Mouse (Mus musculus) CH12.LX (cell line): ENCODE measurements around the gene Rabgap1l. TPM values are rescaled to one million over a fixed set of nuclear protein-coding genes. Genes with fewer than 3 reads are reported as not detected.
A peak's percentile ranks its signal among the peaks of the same experiment; 100 is the strongest.

ENCODE experiments used
- DNase-seq: peaks from one replicate; pipeline ENCODE4 v3.0.0-alpha.2; 2013; ENCODE audit errors: extremely low read depth
- H3K27ac ChIP-seq: 2 replicates; pipeline ENCODE4 v1.5.1; 2012; ENCODE audit warnings: low read depth, mild to moderate bottlenecking, control low read depth, moderate library complexity; ENCODE audit not compliant: insufficient read depth
- H3K27me3 ChIP-seq: replicated peaks from 2 replicates; pipeline ENCODE3; 2012; ENCODE audit warnings: inconsistent platforms
- H3K36me3 ChIP-seq, 2 experiments: replicated peaks in 1 of 2; 2 replicates each; pipeline versions ENCODE3 to v1.6.1; 2012; ENCODE audit warnings: inconsistent platforms in 1 of 2, low read length in 1 of 2, mild to moderate bottlenecking in 1 of 2, mixed read lengths in 1 of 2, moderate library complexity in 1 of 2; ENCODE audit not compliant: control insufficient read depth in 1 of 2, insufficient read depth in 1 of 2
- H3K4me1 ChIP-seq, 2 experiments: 2 replicates each; pipeline ENCODE4 v1.6.1; 2012; ENCODE audit warnings: inconsistent platforms in 1 of 2, moderate library complexity in 1 of 2; ENCODE audit not compliant: insufficient read depth in 2 of 2, control insufficient read depth in 1 of 2
- H3K4me2 ChIP-seq: 2 replicates; pipeline ENCODE4 v1.6.1; 2012; ENCODE audit warnings: low read depth, mild to moderate bottlenecking, control low read depth; ENCODE audit not compliant: poor library complexity, insufficient read depth, severe bottlenecking
- H3K4me3 ChIP-seq, 3 experiments: fragments of 150-350 bp in 1 of 3; sonication (generic) in 1 of 3; replicated peaks in 1 of 3; 2 replicates each; pipeline versions ENCODE3 to v1.5.1; 2011 to 2012; ENCODE audit warnings: low read depth in 2 of 3, low read length in 2 of 3, mild to moderate bottlenecking in 2 of 3, moderate library complexity in 2 of 3, control low read depth in 1 of 3, improper control_type of control experiment in 1 of 3, inconsistent platforms in 1 of 3, mixed read lengths in 1 of 3; ENCODE audit not compliant: poor library complexity in 1 of 3
- H3K79me2 ChIP-seq: replicated peaks from 2 replicates; pipeline ENCODE4 v1.6.1; 2012; ENCODE audit warnings: mild to moderate bottlenecking, moderate library complexity; ENCODE audit not compliant: control insufficient read depth, poor library complexity, insufficient read depth, severe bottlenecking; ENCODE audit errors: extremely low read depth
- H3K9ac ChIP-seq: 2 replicates; pipeline ENCODE4 v1.6.1; 2012; ENCODE audit warnings: low read depth, mild to moderate bottlenecking, control low read depth, moderate library complexity; ENCODE audit not compliant: insufficient read depth
- H3K9me3 ChIP-seq: replicated peaks from 2 replicates; pipeline ENCODE3; 2012; ENCODE audit warnings: low read length, inconsistent platforms, mixed read lengths
- BHLHE40 ChIP-seq: IDR thresholded peaks from 2 replicates; pipeline ENCODE4 v1.6.1; 2011; ENCODE audit warnings: mild to moderate bottlenecking, low read depth, low read length, improper control_type of control experiment
- CHD2 ChIP-seq: IDR thresholded peaks from 2 replicates; pipeline ENCODE4 v1.6.1; 2011; ENCODE audit warnings: low read length, improper control_type of control experiment
- E2F4 ChIP-seq: IDR thresholded peaks from 2 replicates; pipeline ENCODE4 v1.6.1; 2011; ENCODE audit warnings: low read depth, low read length, improper control_type of control experiment; ENCODE audit not compliant: insufficient replicate concordance
- EP300 ChIP-seq: IDR thresholded peaks from 2 replicates; pipeline ENCODE4 v1.6.1; 2011; ENCODE audit warnings: low read length, improper control_type of control experiment
- IRF4 ChIP-seq: IDR thresholded peaks from 2 replicates; pipeline ENCODE4 v1.6.1; 2014; ENCODE audit warnings: low read depth, mild to moderate bottlenecking, inconsistent platforms, low read length, improper control_type of control experiment
- JUN ChIP-seq: IDR thresholded peaks from 2 replicates; pipeline ENCODE4 v1.6.1; 2011; ENCODE audit warnings: low read depth, mild to moderate bottlenecking, low read length, improper control_type of control experiment, moderate library complexity; ENCODE audit not compliant: insufficient read depth
- JUND ChIP-seq: conservative IDR thresholded peaks from 2 replicates; pipeline ENCODE4 v1.6.1; 2011; ENCODE audit warnings: low read depth, low read length, improper control_type of control experiment
- KAT2A ChIP-seq: IDR thresholded peaks from 2 replicates; pipeline ENCODE4 v1.6.1; 2012; ENCODE audit warnings: low read length, improper control_type of control experiment, inconsistent platforms; ENCODE audit not compliant: insufficient replicate concordance
- MAX ChIP-seq: IDR thresholded peaks from 2 replicates; pipeline ENCODE4 v1.6.1; 2011; ENCODE audit warnings: low read length, improper control_type of control experiment
- MEF2A ChIP-seq: IDR thresholded peaks from 2 replicates; pipeline ENCODE4 v1.6.1; 2014; ENCODE audit warnings: low read depth, mild to moderate bottlenecking, inconsistent platforms, low read length, improper control_type of control experiment, borderline replicate concordance
- MYC ChIP-seq: IDR thresholded peaks from 2 replicates; pipeline ENCODE4 v1.6.1; 2011; ENCODE audit warnings: low read depth, mild to moderate bottlenecking, improper control_type of control experiment, low read length
- POLR2A ChIP-seq: IDR thresholded peaks from 2 replicates; pipeline ENCODE4 v1.6.1; 2011; ENCODE audit warnings: low read depth, mild to moderate bottlenecking, improper control_type of control experiment, low read length
- RCOR1 ChIP-seq: conservative IDR thresholded peaks from 2 replicates; pipeline ENCODE4 v1.6.1; 2012; ENCODE audit warnings: low read depth, mild to moderate bottlenecking, inconsistent platforms, low read length, improper control_type of control experiment
- SIN3A ChIP-seq: IDR thresholded peaks from 2 replicates; pipeline ENCODE4 v1.6.1; 2012; ENCODE audit warnings: low read length, improper control_type of control experiment, inconsistent platforms
- TBP ChIP-seq: conservative IDR thresholded peaks from 2 replicates; pipeline ENCODE4 v1.6.1; 2011; ENCODE audit warnings: low read depth, low read length, improper control_type of control experiment
- TCF12 ChIP-seq: IDR thresholded peaks from 2 replicates; pipeline ENCODE4 v1.6.1; 2014; ENCODE audit warnings: low read depth, mild to moderate bottlenecking, inconsistent platforms, low read length, improper control_type of control experiment
- ZKSCAN1 ChIP-seq: IDR thresholded peaks from 2 replicates; pipeline ENCODE4 v1.6.1; 2012; ENCODE audit warnings: low read depth, inconsistent platforms, low read length, improper control_type of control experiment, borderline replicate concordance
- dilution Hi-C: fragments of 300-500 bp; cut with MboI; formaldehyde crosslinking; loops from 2 replicates; pipeline ENCODE4 v1.14.3; 2020; ENCODE audit warnings: low sequenced_read_pairs; ENCODE audit not compliant: extremely low pct_unique_long_range_greater_than_20kb, extremely low pct_ligation_motif_present
- in situ Hi-C: fragments of 300-500 bp; cut with MboI; formaldehyde crosslinking; loops from 3 replicates; pipeline ENCODE4 v1.14.3; 2019; ENCODE audit warnings: low sequenced_read_pairs, low pct_ligation_motif_present, low pct_unique_long_range_greater_than_20kb, mixed read lengths
- polyA plus RNA-seq: library from polyadenylated mRNA; unstranded; fragments of >175 nt; gene quantifications from 2 replicates; pipeline ENCODE4 v1.2.1, GENCODE M21; 2012; ENCODE audit warnings: low read depth; ENCODE audit not compliant: insufficient read length
- total RNA-seq, 2 experiments: library from RNA; depleted of rRNA; stranded (reverse); fragments of 300-350 nt in 1 of 2; fragments of >200 nt in 1 of 2; gene quantifications; 2 replicates each; pipeline ENCODE4 v1.2.3; 2012 to 2014

Rabgap1l gene
- total and polyA plus RNA-seq, 3 experiments: 84.0 to 109 (median 85.6) TPM

GRCm38 (mm10) chr1:160237981-160238380 is 555.0 kb downstream of the Rabgap1l start:
- Histone ChIP-seq H3K36me3 (peaks cover 30 to 52% of the 10 kb centered on the region in 2 experiments), H3K4me2 (no peak overlapping the region), H3K79me2 (peaks cover 10% of the 10 kb centered on the region; the same call in 1 of the 2 replicates), H3K9me3 (peaks cover 3% of the 10 kb centered on the region), H3K27ac (peak overlapping the region; percentile 81; the same call in 1 of the 2 replicates), H3K9ac (0 out of 2 replicates have a peak overlapping the region, but pooled peaks have one; percentile 51), H3K4me3 (no peak overlapping the region), H3K4me1 (peaks cover 9 to 42% of the 10 kb centered on the region in 2 experiments), H3K27me3 (no peaks in the 10 kb centered on the region)
- DNase-seq: no peak
- dilution Hi-C loops (no loop called here), in situ Hi-C loops (no loop called here)
- TF ChIP-seq CHD2 (no peak), TCF12 (no peak), POLR2A (no peak), RCOR1 (no peak), TBP (no peak), IRF4 (no peak), ZKSCAN1 (no peak), E2F4 (no peak)

- Histone ChIP-seq H3K36me3 (peaks cover 24 to 44% of the 10 kb centered on the region in 2 experiments), H3K4me1 (peaks cover 9 to 47% of the 10 kb centered on the region in 2 experiments; a peak in 3 of 4 replicates), H3K27ac (peak overlapping the region; percentile 95), H3K9ac (peak overlapping the region; percentile 23; the same call in 1 of the 2 replicates), H3K27me3 (no peaks in the 10 kb centered on the region), H3K9me3 (no peaks in the 10 kb centered on the region), H3K79me2 (peaks cover 5% of the 10 kb centered on the region; the same call in 1 of the 2 replicates), H3K4me2 (peak overlapping the region; percentile 44; the same call in 1 of the 2 replicates), H3K4me3 (no peak overlapping the region)
- DNase-seq: peak; percentile 82
- in situ Hi-C loops: no loop called here
- dilution Hi-C loops: no loop called here
- TF ChIP-seq MAX (no peak), EP300 (peak; percentile 97), BHLHE40 (peak; percentile 42), JUN (peak; percentile 4; the same call in 1 of the 2 replicates), MYC (peak; percentile 41; the same call in 1 of the 2 replicates), SIN3A (no peak), RCOR1 (peak; percentile 51; the same call in 1 of the 2 replicates), TCF12 (peak; percentile 60; the same call in 1 of the 2 replicates), JUND (0 out of 2 replicates have a peak, but pooled peaks have one; percentile 20), IRF4 (peak; percentile 98), MEF2A (peak; percentile 71; the same call in 1 of the 2 replicates), KAT2A (no peak), POLR2A (peak; percentile 31; the same call in 1 of the 2 replicates)
These were observed 559.1 kb downstream of the Rabgap1l start for GRCm38 (mm10) chr1:160233921-160234320.
